Mouse (Mus musculus) liver, postnatal 0 days (tissue): ENCODE data around the gene Gna12. TPM values are rescaled to one million over a fixed set of nuclear protein-coding genes. Genes with fewer than 3 reads are reported as not detected.

Experiments
- ATAC-seq: fragments of 200-750 bp; cut with Nextera tagmentation; 2 replicates; pipeline ENCODE4 v1.8.0; 2017; ENCODE audit warnings: mild to moderate bottlenecking, moderate library complexity
- DNase-seq: peaks from one replicate; pipeline ENCODE4 v3.0.0-alpha.2; 2016
- H3K27ac ChIP-seq: fragments of 300-500 bp; sonication (generic); 2 replicates; pipeline ENCODE4 v1.5.1; 2014; ENCODE audit warnings: antibody characterized with exemption, moderate library complexity, mild to moderate bottlenecking, low read depth
- H3K27me3 ChIP-seq: fragments of 300-500 bp; sonication (generic); 2 replicates; pipeline ENCODE4 v1.6.1; 2014; ENCODE audit warnings: low read length, control low read depth, mixed read lengths; ENCODE audit not compliant: insufficient read depth
- H3K36me3 ChIP-seq: fragments of 300-500 bp; sonication (generic); replicated peaks from 2 replicates; pipeline ENCODE4 v1.6.1; 2014; ENCODE audit warnings: mild to moderate bottlenecking, control low read depth, low read length, moderate library complexity, mixed read lengths; ENCODE audit not compliant: insufficient read depth
- H3K4me1 ChIP-seq: fragments of 300-500 bp; sonication (generic); 2 replicates; pipeline ENCODE4 v1.6.1; 2014; ENCODE audit warnings: antibody characterized with exemption, mild to moderate bottlenecking, control low read depth; ENCODE audit not compliant: insufficient read depth
- H3K4me2 ChIP-seq: fragments of 300-500 bp; sonication (generic); 2 replicates; pipeline ENCODE4 v1.6.1; 2014; ENCODE audit warnings: low read depth, mild to moderate bottlenecking, low read length, moderate library complexity, mixed read lengths
- H3K4me3 ChIP-seq: fragments of 300-500 bp; sonication (generic); 2 replicates; pipeline ENCODE4 v1.5.1; 2014; ENCODE audit warnings: low read depth, low read length
- H3K9ac ChIP-seq: fragments of 300-500 bp; sonication (generic); replicated peaks from 2 replicates; pipeline ENCODE4 v1.6.1; 2014; ENCODE audit warnings: mild to moderate bottlenecking, moderate library complexity
- H3K9me3 ChIP-seq: fragments of 300-500 bp; sonication (generic); 2 replicates; pipeline ENCODE4 v1.6.1; 2016; ENCODE audit warnings: mild to moderate bottlenecking, control low read depth, low read length, mixed read lengths
- CTCF ChIP-seq: sonication (generic); IDR thresholded peaks from 2 replicates; pipeline ENCODE4 v1.5.1; 2016; ENCODE audit warnings: antibody characterized with exemption, low read depth
- EP300 ChIP-seq: IDR thresholded peaks from 2 replicates; pipeline ENCODE4 v1.6.1; 2016; ENCODE audit warnings: antibody characterized with exemption, low read depth, mild to moderate bottlenecking
- WGBS: fragments of 180-500 bp; shearing (Covaris S2); extraction: QIAGEN DNeasy Blood & Tissue Kit; methylation state at CpG from one replicate; pipeline ENCODE4 v1.1.7; 2014; ENCODE audit not compliant: insufficient replicate concordance; 5-methylcytosine and 5-hydroxymethylcytosine counted together
- polyA plus RNA-seq: library from polyadenylated mRNA; unstranded; fragments of >200 nt; fragmentation: Nextera tagmentation; extraction: Ambion mirVana; gene quantifications from 2 replicates; pipeline ENCODE4 v1.2.1, GENCODE M21; 2015

The Gna12 gene
- polyA plus RNA-seq, 1 experiment from 2014 or later: 12.7 TPM

- no peaks in the 10 kb centered on the region for H3K27me3 ChIP-seq
- no peak overlapping the region for H3K4me3 ChIP-seq
- no peak for TF ChIP-seq CTCF
- TF ChIP-seq EP300: no peak
- 66% methylated on average over 8 of the region's 8 CpGs for WGBS
- H3K9ac ChIP-seq: no peak overlapping the region; the same call in 1 of the 2 replicates
- H3K4me1 ChIP-seq: no peaks in the 10 kb centered on the region; the same call in 1 of the 2 replicates
- no peak overlapping the region for H3K4me2 ChIP-seq
- DNase-seq (no peak), ATAC-seq (no peak)
- peaks cover 31% of the 10 kb centered on the region for H3K36me3 ChIP-seq
- no peaks in the 10 kb centered on the region for H3K9me3 ChIP-seq
- peak overlapping the region; percentile 1; the same call in 1 of the 2 replicates for H3K27ac ChIP-seq
Observed at GRCm38 (mm10) chr5:140781886-140782572, 48.2 kb downstream of the Gna12 start.

DNA sequence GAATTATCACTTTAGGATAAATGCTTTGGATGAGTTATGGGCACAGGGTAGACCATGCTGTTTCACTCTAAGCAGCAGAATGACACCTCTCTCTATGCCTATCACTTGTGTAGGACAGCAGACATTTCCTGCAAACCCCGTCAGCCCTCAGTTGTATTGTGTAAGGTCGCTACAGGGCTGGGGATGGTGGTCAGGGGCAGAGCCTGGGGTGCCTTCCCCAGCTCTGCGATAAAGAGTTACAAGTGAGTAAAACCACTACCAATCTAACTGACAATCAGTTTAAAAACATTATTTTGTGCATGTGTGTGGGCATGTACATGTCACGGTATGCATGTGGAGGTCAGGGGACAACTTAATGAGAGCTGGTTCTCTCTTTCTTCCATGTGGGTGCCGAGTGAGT, 49.1 kb downstream of the Gna12 start:
- H3K4me3 ChIP-seq: no peak overlapping the region
- no peaks in the 10 kb centered on the region; the same call in 1 of the 2 replicates for H3K4me1 ChIP-seq
- ATAC-seq (no peak), DNase-seq (no peak)
- H3K36me3 ChIP-seq: peaks cover 31% of the 10 kb centered on the region
- no peak overlapping the region for H3K9ac ChIP-seq
- H3K27me3 ChIP-seq: no peaks in the 10 kb centered on the region
- H3K4me2 ChIP-seq: no peak overlapping the region
- H3K9me3 ChIP-seq: no peaks in the 10 kb centered on the region
- 0 out of 2 replicates have a peak overlapping the region, but pooled peaks have one; percentile 1 for H3K27ac ChIP-seq
- WGBS: 51% methylated on average over 5 of the region's 5 CpGs
- TF ChIP-seq CTCF: no peak
- no peak for TF ChIP-seq EP300

DNA sequence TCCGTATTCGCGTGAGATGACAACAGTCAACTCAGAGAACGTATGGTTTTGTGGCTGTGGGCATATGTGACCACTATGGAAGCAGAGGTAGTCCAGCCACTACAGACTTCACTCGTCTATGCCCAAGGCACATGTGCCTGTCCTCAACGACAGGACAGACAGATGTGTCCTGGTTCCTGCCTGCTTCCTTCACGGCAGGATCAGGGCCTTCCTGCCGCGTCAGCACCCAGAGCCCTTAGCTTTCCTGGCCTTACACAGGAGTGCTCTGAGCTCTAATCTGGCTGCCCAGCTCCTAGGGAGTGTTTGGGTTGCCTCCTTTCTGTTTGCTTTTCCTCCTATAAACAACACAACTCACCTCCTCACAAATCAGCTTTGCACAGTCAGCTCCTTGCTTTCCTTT, 53.3 kb downstream of the Gna12 start:
- 58% methylated on average over 9 of the region's 9 CpGs for WGBS
- H3K27ac ChIP-seq: no peak overlapping the region

GRCm38 (mm10) chr5:140775111-140775510, 55.1 kb downstream of the Gna12 start:
- no peak for ATAC-seq
- peaks cover 3% of the 10 kb centered on the region; the same call in 1 of the 2 replicates for H3K36me3 ChIP-seq
- H3K4me2 ChIP-seq: no peak overlapping the region
- 76% methylated on average over 4 of the region's 4 CpGs for WGBS
- H3K9ac ChIP-seq: no peak overlapping the region
- no peak for DNase-seq
- no peaks in the 10 kb centered on the region for H3K27me3 ChIP-seq
- H3K4me1 ChIP-seq: peaks cover 9% of the 10 kb centered on the region
- TF ChIP-seq EP300 (no peak), CTCF (no peak)
- no peaks in the 10 kb centered on the region for H3K9me3 ChIP-seq
- no peak overlapping the region for H3K4me3 ChIP-seq
- H3K27ac ChIP-seq: no peak overlapping the region

More for the DNA sequence above, 53.3 kb downstream of the Gna12 start:
- DNase-seq (no peak), ATAC-seq (no peak)
- Histone ChIP-seq H3K4me2 (no peak overlapping the region), H3K9ac (no peak overlapping the region), H3K27me3 (no peaks in the 10 kb centered on the region), H3K9me3 (no peaks in the 10 kb centered on the region), H3K36me3 (peaks cover 3% of the 10 kb centered on the region), H3K4me1 (peaks cover 5% of the 10 kb centered on the region; the same call in 1 of the 2 replicates), H3K4me3 (no peak overlapping the region)
- no peak for TF ChIP-seq CTCF
- TF ChIP-seq EP300: no peak

DNA sequence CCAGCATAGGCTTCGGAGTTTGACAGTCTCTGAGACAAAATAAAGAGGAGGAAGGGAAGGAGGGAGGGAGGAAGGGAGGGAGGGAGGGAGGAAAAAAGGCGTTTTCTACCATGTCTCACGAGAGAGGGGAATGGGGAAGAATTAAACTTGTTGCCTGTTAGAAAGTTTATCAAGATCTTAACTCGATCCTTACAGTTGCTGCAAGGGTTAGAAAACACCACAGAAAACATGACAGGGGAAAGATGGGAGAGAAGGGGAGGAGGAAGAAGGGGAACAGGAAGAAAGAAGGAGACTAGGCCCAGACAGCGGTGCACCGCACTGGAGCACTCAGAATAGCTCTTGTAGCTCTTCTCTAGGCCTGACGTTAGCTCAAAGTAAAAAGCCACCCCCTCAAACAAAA, 58.1 kb downstream of the Gna12 start:
- no peak for TF ChIP-seq EP300
- TF ChIP-seq CTCF: no peak
- WGBS: 34% methylated on average over 7 of the region's 7 CpGs

DNA sequence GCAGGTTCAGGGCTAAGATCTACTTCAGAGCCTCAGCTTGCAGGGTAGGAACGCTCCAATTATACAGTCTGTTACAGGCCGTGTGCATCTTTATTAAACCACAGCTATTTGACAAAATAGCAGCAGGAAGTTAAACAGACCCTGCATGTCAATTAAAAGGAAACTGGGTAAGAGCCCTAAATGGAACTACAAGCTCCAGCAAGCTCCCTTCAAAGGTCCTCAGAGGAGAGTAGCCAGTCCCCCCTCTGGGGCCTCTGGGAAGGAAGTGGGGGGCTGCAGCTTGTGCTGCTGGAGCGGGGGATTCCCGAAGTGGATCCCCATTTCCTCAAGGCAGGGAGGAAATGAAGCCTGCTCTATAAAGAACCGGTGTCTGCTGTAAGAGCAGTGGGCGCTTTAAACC, 58.6 kb downstream of the Gna12 start:
- DNase-seq: no peak
- H3K9ac ChIP-seq: no peak overlapping the region; the same call in 1 of the 2 replicates
- ATAC-seq: no peak; the same call in 1 of the 2 replicates
- no peak overlapping the region for H3K4me3 ChIP-seq
- H3K36me3 ChIP-seq: 0 out of 2 replicates have a peak, but pooled peaks cover 3% of the 10 kb centered on the region
- no peak overlapping the region for H3K4me2 ChIP-seq
- no peak for TF ChIP-seq CTCF
- TF ChIP-seq EP300: no peak
- no peaks in the 10 kb centered on the region for H3K27me3 ChIP-seq
- 30% methylated on average over 6 of the region's 6 CpGs for WGBS
- H3K27ac ChIP-seq: peak overlapping the region; percentile 56
- H3K9me3 ChIP-seq: no peaks in the 10 kb centered on the region
- H3K4me1 ChIP-seq: peaks cover 19% of the 10 kb centered on the region

More for the DNA sequence above, 58.1 kb downstream of the Gna12 start:
- no peaks in the 10 kb centered on the region for H3K9me3 ChIP-seq
- DNase-seq: no peak
- H3K4me2 ChIP-seq: no peak overlapping the region
- peaks cover 18% of the 10 kb centered on the region for H3K4me1 ChIP-seq
- ATAC-seq: no peak
- H3K4me3 ChIP-seq: no peak overlapping the region
- H3K36me3 ChIP-seq: 0 out of 2 replicates have a peak, but pooled peaks cover 3% of the 10 kb centered on the region
- peak overlapping the region; percentile 56 for H3K27ac ChIP-seq
- H3K9ac ChIP-seq: no peak overlapping the region
- H3K27me3 ChIP-seq: no peaks in the 10 kb centered on the region
